Comparison of ENCODE assay signal across 8 mouse cellular contexts in genomic region chr1:136126895-136127294, GRCm38 (mm10). TPM values are rescaled to one million over a fixed set of nuclear protein-coding genes. Genes with fewer than 3 reads are reported as not detected.
A peak's percentile ranks its signal among the peaks of the same experiment; 100 is the strongest.
DNase-seq lines count a peak whose midpoint lies in the region; ATAC-seq and TF ChIP-seq lines count a peak whose summit lies in the region.

No protein-coding gene starts in this region.

- H3K9ac ChIP-seq in kidney, postnatal 0 days (ENCODE audit: low read depth, low read length): no peak overlapping the region
- no peak overlapping the region for H3K9ac ChIP-seq in stomach, embryonic 16.5 days (ENCODE audit: low read length)

- no peaks in the 10 kb centered on the region for H3K27me3 ChIP-seq in kidney, postnatal 0 days (ENCODE audit: insufficient read depth, low read length)
- no peaks in the 10 kb centered on the region for H3K27me3 ChIP-seq in stomach, embryonic 16.5 days (ENCODE audit: control insufficient read depth, insufficient read depth, low read length)

- H3K4me3 ChIP-seq in kidney, postnatal 0 days (replicated peaks; ENCODE audit: low read depth, low read length): no peak overlapping the region
- no peak overlapping the region for H3K4me3 ChIP-seq in stomach, embryonic 16.5 days (replicated peaks; ENCODE audit: low read length)

- no peaks in the 10 kb centered on the region for H3K9me3 ChIP-seq in kidney, postnatal 0 days (replicated peaks; ENCODE audit: low read length)
- no peaks in the 10 kb centered on the region for H3K9me3 ChIP-seq in stomach, embryonic 16.5 days (replicated peaks; ENCODE audit: control insufficient read depth, low read length)

- peaks cover 15% of the 10 kb centered on the region; the same call in 1 of the 2 replicates for H3K4me1 ChIP-seq in kidney, postnatal 0 days (replicated peaks; ENCODE audit: insufficient read depth, low read length)
- H3K4me1 ChIP-seq in stomach, embryonic 16.5 days (ENCODE audit: control insufficient read depth, insufficient read depth, low read length): peaks cover 39% of the 10 kb centered on the region

- no peak for TF ChIP-seq CTCF in kidney, postnatal 0 days (IDR thresholded peaks at IDR 0.05; ENCODE audit: low read depth)

- H3K36me3 ChIP-seq in kidney, postnatal 0 days (ENCODE audit: insufficient read depth, low read length): no peaks in the 10 kb centered on the region
- H3K36me3 ChIP-seq in stomach, embryonic 16.5 days (ENCODE audit: control insufficient read depth, insufficient read depth, low read length): no peaks in the 10 kb centered on the region

- peak; percentile 68 for DNase-seq in right cerebral cortex, adult 18-20 months
- no peak for DNase-seq in right cerebral cortex, adult 2 months (ENCODE audit: low spot score in 2 of 2)
- DNase-seq in gastrocnemius, adult 18-20 months (ENCODE audit: low spot score): peak; percentile 80
- DNase-seq in kidney, postnatal 0 days (ENCODE audit: low spot score): peak; percentile 62
- no peak for DNase-seq in left cerebral cortex, adult 11 months (ENCODE audit: low spot score)
- DNase-seq in layer of hippocampus, postnatal 10 days (ENCODE audit: low spot score in 2 of 2): no peak
- DNase-seq in thymus, postnatal 25 days: no peak

- H3K27ac ChIP-seq in kidney, postnatal 0 days: no peak overlapping the region
- peak overlapping the region; percentile 54 for H3K27ac ChIP-seq in stomach, embryonic 16.5 days (ENCODE audit: low read length)

- ATAC-seq in kidney, postnatal 0 days (replicated peaks; ENCODE audit: low FRiP score, low read depth): no peak
- no peak for ATAC-seq in stomach, embryonic 16.5 days (ENCODE audit: insufficient read depth, low FRiP score)

- 47% methylated on average over 10 of the region's 10 CpGs for WGBS in kidney, postnatal 0 days
- WGBS in stomach, embryonic 16.5 days: 41% methylated on average over 10 of the region's 10 CpGs

- no peak overlapping the region for H3K4me2 ChIP-seq in kidney, postnatal 0 days (ENCODE audit: low read length)
- no peak overlapping the region for H3K4me2 ChIP-seq in stomach, embryonic 16.5 days (ENCODE audit: low read depth, low read length)

RNA-seq across cellular contexts. Expression of gene Kif21b, which starts 4.3 kb away (rescaled TPM):
- total RNA-seq in gastrocnemius, adult 18-20 months (2021): under 1 TPM; 0.53 to 0.74 TPM
- polyA plus RNA-seq in kidney, postnatal 0 days (2015; fragmentation: Nextera tagmentation; extraction: Ambion mirVana): 0.74 and 0.88 TPM in 2 replicates
- 2.2 and 2.3 TPM in 2 replicates for polyA plus RNA-seq in stomach, embryonic 16.5 days (2015; fragmentation: Nextera tagmentation; extraction: Ambion mirVana)
- 100 to 1,000 TPM; 182 to 199 TPM for total RNA-seq in layer of hippocampus, postnatal 10 days (2021)

Comparison
In these comparisons a context has a peak if more than half of its experiments do, and no peak if none do; other contexts are left out.
1. DNase-seq: peak in right cerebral cortex, adult 18-20 months (single experiment), gastrocnemius, adult 18-20 months (single experiment) and kidney, postnatal 0 days (single experiment); none in right cerebral cortex, adult 2 months (0 of 2), left cerebral cortex, adult 11 months (single experiment), layer of hippocampus, postnatal 10 days (0 of 2) and thymus, postnatal 25 days (single experiment).
2. RNA of gene Kif21b, which starts 4.3 kb away (total RNA-seq): 182 to 199 TPM in layer of hippocampus, postnatal 10 days; 0.53 to 0.74 TPM in gastrocnemius, adult 18-20 months; every median in the first group is over 100 times any median in the second.